Mouse (Mus musculus): ENCODE measurements at regions not wholly inside any gene's neighbourhood (a gene's known extent, or its start where the extent isn't known, plus 50 kb on each side); places are given as distances from the start of the nearest gene placed in this dataset.

DNA sequence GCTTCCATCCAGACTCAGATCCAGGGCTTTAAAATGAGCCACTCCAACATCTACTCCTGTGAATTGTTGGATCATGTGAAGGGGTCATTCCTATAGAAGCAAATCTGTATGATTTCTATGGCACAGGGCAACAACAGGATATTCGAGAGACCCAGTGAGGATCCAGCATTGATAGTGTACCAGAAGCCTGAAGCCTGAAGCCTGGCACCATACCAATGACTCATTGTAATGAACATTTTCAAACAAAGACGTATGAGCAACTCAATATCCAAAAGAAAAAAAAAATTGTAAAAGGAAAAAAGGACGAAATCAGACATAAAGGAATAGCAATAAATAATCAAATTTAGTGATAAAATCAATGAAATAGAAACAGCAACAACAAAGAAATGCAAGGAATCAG lies 991.5 kb downstream of the Slc22a22 start:
- Histone ChIP-seq H3K27ac (no peak overlapping the region), H3K4me3 (no peak overlapping the region)
- intact Hi-C loops (cut with DNase I), result no loop called here
- DNase-seq, result no peak
- TF ChIP-seq CTCF (IDR thresholded peaks at IDR 0.05), result no peak

DNA sequence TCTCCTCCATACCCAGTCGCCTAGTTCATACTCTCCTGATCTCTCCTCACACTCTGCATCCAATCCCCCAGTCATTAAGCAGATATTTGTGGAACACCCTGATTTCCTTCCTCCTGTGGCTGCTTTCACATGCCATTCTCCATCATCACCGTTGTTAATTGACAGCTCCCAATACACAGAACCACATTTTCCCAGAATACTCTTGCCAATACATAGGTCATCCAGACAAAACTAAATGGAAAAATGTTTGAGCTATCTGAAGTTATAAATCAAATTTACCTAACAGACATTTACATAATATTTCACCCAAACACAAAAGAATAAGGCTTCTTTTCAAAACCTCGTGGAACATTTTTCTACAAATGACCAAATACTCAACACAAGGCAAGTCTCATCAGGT lies 992.7 kb downstream of the Slc22a22 start:
- DNase-seq, result no peak
- Histone ChIP-seq H3K27ac (no peak overlapping the region), H3K4me3 (no peak overlapping the region)
- no peak for TF ChIP-seq CTCF (IDR thresholded peaks at IDR 0.05)
- intact Hi-C loops (cut with DNase I), result no loop called here

DNA sequence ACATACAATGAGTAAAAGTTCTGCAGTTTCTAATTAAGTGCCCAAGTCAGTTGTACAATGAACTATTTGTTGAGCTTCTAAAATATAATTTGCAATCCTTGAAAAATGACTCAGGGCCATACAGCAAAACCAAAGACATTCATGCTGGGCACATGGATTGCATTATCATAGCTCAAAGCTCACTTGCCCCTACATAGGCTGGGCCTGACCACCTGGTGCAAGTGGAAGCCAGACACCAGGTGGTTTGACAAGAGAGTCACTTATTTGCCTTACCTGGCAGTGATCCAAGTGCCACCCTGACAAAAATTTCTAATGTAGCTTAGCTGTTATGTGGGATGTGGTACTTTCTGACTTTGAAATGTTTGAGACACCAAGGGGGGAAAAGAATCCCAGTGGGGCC lies 997.7 kb downstream of the Slc22a22 start:
- no peak for TF ChIP-seq CTCF (IDR thresholded peaks at IDR 0.05)
- intact Hi-C loops (cut with DNase I), result no loop called here
- no peak overlapping the region for H3K4me3 ChIP-seq
- no peak overlapping the region; the same call in 1 of the 2 replicates for H3K27ac ChIP-seq
- DNase-seq, result no peak

DNA sequence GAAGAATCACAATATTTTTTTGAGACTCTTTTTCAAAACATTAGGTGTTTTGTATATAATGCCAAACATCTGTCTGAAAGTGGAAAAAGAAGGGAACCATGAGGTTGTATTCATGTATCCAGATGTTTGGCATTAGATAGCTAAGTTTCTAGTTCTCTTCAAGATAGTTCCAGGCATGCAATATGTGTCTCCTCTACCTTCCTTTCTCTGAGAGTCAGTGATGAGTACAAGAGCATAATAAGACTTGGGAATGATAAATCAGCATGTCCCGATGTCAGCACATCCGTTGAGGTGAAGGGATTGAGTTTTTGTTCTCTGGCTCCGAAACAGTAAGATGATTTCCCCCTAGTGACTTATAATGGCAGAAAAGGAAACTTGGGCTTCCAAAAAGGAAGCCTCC lies 998.4 kb downstream of the Slc22a22 start:
- DNase-seq, result no peak
- no peak for TF ChIP-seq CTCF (IDR thresholded peaks at IDR 0.05)
- intact Hi-C loops (cut with DNase I), result no loop called here
- Histone ChIP-seq H3K4me3 (no peak overlapping the region), H3K27ac (no peak overlapping the region; the same call in 1 of the 2 replicates)

DNA sequence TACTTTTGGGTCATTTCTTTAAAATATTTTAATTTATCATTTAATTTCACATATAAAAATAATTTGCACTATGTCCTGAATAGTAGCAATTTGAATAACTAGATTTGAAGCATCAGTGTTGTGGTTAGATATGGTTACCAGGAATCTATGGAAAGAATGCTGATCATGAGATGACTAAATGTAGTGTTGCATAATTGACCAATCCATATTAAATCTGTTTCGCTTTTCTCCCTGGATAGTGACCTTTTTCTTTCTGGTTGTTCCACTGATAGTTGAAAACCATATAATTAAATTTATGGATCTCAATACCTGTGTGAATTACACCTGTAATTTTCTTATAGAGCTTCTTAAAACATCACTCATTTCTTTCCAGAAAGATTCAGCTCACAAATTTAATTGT lies 1003.7 kb downstream of the Slc22a22 start:
- no peak for TF ChIP-seq CTCF (IDR thresholded peaks at IDR 0.05)
- intact Hi-C loops (cut with DNase I), result no loop called here
- H3K27ac ChIP-seq, result no peak overlapping the region
- no peak for DNase-seq
- no peak overlapping the region for H3K4me3 ChIP-seq

DNA sequence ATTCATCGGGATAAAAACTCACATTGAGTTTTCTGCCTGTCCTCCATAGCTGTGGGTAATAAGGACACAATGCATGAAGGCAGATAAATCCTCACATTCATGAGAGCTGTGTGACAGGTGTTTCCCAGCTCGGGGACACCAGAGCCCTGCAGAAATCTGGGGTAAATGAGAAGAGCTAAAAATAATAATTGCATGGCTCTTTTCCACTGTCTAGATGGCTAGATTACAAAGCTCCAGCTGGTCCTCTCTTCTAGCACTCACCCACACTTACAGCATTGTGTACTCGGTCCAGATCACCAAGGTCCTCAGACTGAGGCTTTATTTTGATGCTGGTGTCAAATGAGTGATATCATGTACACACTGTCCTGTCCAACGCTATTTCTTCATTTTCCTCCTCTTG lies 1025.5 kb downstream of the Slc22a22 start:
- H3K4me3 ChIP-seq, result peak overlapping the region; percentile 35
- intact Hi-C loops (cut with DNase I), result no loop called here
- DNase-seq, result no peak
- TF ChIP-seq CTCF (IDR thresholded peaks at IDR 0.05), result no peak
- no peak overlapping the region for H3K27ac ChIP-seq

DNA sequence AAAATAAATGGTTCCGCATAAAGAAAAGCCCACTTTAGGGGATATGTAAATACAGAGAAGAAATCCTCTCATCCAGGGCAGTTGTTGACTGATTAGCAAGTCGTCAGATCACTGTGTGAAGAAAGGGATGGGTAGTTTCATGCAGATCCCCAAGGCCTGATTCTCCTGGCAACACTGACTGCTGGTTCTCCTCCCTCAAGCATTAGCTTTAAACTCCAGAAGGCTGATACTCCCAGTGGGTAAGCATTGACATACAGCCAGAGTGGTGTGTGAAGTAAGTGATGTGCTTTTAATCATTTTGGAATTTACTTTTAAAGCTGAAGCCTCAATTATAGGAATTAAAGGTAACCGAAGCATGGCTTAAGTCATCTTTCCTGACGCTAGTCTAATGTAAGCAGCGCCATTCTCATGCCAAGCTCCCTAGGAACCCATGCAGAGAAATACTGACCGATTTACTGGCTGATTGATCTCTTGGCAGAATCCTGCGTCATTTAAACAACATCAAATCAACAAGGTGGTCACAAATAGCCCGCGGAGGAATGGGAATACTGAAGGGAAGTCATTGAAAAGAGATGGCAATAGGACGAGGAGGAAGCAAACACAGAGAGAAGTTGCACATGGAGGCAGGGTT lies 1029.3 kb downstream of the Slc22a22 start:
- peak; percentile 61 for DNase-seq
- TF ChIP-seq CTCF (IDR thresholded peaks at IDR 0.05), result no peak
- Histone ChIP-seq H3K4me3 (no peak overlapping the region), H3K27ac (no peak overlapping the region)
- intact Hi-C loops (cut with DNase I), result no loop called here

DNA sequence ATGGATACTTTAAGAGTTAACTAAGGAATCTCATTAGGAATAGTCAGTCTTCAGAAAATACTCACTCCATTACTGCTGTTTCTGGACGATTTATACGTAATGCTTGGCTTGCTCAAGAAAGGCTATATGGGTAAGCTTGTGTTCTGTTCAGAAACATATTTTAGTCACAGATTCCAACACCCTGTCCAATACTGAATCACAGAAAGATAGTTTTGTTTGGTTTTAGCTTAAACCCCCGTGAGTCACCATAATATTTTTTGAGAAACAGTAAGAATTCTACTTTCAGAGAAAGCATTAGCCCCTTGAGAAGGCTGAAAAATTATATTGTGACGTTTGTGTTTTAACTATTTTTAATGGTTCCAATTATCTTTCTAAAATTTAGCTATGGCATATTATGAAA lies 1037.3 kb downstream of the Slc22a22 start:
- no peak overlapping the region for H3K4me3 ChIP-seq
- H3K27ac ChIP-seq, result no peak overlapping the region
- intact Hi-C loops (cut with DNase I), result no loop called here
- no peak for TF ChIP-seq CTCF (IDR thresholded peaks at IDR 0.05)
- DNase-seq, result no peak

DNA sequence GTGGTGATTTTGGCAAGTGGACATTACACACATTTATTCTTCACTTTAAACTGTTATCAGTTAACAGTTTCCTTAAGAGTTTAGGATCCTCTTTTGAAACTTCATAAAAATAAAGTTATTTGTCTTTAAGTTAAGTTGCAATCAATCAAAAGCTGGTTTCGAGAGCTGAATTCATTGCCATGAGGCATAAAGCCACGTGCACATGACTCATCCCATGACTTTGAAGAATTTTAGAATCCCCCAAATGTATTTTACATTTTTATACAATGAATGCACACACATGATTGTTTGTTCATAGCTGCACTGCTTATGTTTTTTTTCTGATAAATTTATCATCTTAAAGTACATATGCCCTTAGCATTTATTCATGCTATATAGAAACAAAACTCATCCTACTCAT lies 1039.1 kb downstream of the Slc22a22 start:
- H3K27ac ChIP-seq, result no peak overlapping the region
- intact Hi-C loops (cut with DNase I), result no loop called here
- no peak for TF ChIP-seq CTCF (IDR thresholded peaks at IDR 0.05)
- no peak for DNase-seq
- H3K4me3 ChIP-seq, result no peak overlapping the region

DNA sequence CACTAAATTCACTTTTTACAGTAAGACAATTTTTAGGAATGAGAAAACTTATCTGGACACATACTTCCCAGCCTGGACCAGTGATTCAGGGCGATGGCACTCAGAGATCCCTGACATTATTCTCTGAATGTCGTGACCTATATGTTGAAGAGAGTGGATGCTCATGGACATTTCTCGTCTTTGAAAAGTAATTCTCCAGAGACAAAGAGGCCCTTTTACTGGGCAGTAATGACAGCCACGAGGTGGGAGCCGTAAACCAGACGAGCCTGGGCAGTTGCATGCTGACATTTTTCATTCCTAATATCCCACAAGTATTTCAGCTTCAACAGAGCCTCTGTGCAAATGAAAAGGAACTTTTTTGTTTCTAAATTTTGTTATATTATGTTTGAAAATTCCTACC lies 1041.3 kb downstream of the Slc22a22 start:
- Histone ChIP-seq H3K27ac (no peak overlapping the region), H3K4me3 (no peak overlapping the region)
- no peak for DNase-seq
- no peak for TF ChIP-seq CTCF (IDR thresholded peaks at IDR 0.05)
- intact Hi-C loops (cut with DNase I), result no loop called here

DNA sequence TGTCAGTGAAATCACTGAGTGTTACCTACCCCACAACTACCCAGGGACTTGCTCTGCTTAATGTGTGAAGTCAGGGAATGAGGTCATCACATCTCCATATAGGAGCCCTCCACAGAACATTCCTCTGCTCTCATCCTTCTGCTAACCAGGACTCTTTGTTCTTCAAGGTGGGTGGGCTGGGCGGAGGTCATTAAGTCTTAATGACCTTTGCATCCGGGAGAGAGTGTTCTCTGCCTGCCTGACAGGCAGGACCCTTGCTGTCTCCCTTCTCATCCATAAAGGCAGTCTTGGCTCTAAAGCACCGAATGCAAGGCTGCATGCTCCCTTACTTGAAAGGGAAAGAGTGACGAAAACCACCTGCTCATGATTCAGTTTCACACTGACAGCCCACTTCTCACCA lies 1051.4 kb downstream of the Slc22a22 start:
- intact Hi-C loops (cut with DNase I), result no loop called here
- H3K27ac ChIP-seq, result no peak overlapping the region
- no peak for DNase-seq
- no peak overlapping the region for H3K4me3 ChIP-seq
- no peak for TF ChIP-seq CTCF (IDR thresholded peaks at IDR 0.05)

DNA sequence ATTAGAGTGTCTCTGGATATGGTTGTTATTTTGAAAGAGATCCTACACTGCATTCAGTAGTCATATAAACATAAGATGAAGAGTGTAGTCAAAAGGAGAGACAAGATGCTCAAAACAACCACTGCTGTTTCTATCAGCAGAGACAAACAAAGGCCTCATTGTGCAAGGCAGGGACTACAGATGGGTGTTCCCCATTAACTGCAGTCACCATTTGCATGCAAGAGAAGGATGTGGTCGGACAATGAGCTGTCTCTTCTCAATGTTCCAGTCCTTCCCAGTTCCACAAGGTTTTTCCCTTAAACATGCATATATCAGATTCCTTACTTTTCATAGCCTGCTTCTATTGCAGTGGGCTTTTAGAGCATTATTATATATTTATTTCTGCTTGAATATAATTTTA lies 1056.7 kb downstream of the Slc22a22 start:
- no peak for TF ChIP-seq CTCF (IDR thresholded peaks at IDR 0.05)

DNA sequence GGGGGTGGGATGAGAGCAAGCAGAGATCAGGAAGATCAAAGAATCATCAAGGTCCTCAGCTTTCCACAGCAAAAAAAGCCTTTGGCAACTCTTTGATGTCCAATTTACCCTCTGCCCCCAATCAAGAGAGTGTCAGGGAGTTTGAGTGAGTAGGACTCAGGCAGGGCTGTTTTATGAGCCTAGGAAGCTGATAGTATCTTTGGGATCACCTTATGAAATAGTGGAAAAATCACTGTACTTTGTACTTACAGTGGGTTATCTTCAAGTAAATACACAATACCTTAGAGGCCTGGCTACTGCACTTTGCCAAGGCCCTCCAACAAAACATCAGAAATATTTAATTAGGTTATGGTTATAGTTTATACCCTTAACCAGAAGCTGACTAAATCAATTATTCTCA lies 1085.4 kb downstream of the Slc22a22 start:
- TF ChIP-seq CTCF (IDR thresholded peaks at IDR 0.05), result no peak
- DNase-seq, result no peak
- intact Hi-C loops (cut with DNase I), result no loop called here
- Histone ChIP-seq H3K27ac (no peak overlapping the region), H3K4me3 (no peak overlapping the region)

More for the DNA sequence above, 1056.7 kb downstream of the Slc22a22 start:
- Histone ChIP-seq H3K4me3 (no peak overlapping the region), H3K27ac (no peak overlapping the region)
- DNase-seq, result no peak
- intact Hi-C loops (cut with DNase I), result no loop called here

DNA sequence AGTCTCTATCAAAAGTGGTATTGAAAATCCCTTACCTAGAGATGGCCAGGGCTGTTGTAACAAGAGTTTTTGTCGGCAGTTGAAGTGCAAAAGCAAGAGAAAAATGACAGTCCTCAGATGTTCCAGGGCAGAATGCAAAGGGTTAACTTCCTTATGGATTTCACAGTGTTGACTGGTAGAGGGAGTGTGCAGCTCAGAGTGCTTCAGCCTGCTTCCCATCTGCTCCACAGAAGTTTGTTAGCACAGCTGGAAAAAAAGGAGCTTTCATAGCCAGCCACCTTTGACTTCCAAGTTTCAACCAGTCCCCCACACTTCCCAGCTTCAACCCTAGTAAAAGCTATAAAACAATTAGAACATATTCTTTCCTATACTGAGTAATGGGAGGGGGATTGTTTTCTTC lies 1098.9 kb downstream of the Slc22a22 start:
- no peak overlapping the region for H3K4me3 ChIP-seq
- no peak overlapping the region for H3K27ac ChIP-seq
- no peak for TF ChIP-seq CTCF (IDR thresholded peaks at IDR 0.05)
- intact Hi-C loops (cut with DNase I), result no loop called here
- DNase-seq, result no peak
